Mouse (Mus musculus) bone marrow macrophage, adult 2 months (primary cell): ENCODE measurements around the gene Kcnmb1. TPM values are rescaled to one million over a fixed set of nuclear protein-coding genes. Genes with fewer than 3 reads are reported as not detected.
A peak's percentile ranks its signal among the peaks of the same experiment; 100 is the strongest.

Experiments used
- H3K27ac ChIP-seq: 2 replicates; pipeline ENCODE4 v1.5.1; 2012; ENCODE audit warnings: low read depth, low read length; ENCODE audit not compliant: insufficient read depth
- H3K4me1 ChIP-seq: 2 replicates; pipeline ENCODE4 v1.6.1; 2012; ENCODE audit warnings: low read length; ENCODE audit not compliant: control insufficient read depth, insufficient read depth
- H3K4me3 ChIP-seq: 2 replicates; pipeline ENCODE4 v1.5.1; 2012; ENCODE audit warnings: mild to moderate bottlenecking, low read length, moderate library complexity; ENCODE audit not compliant: insufficient read depth
- CTCF ChIP-seq: IDR thresholded peaks from 2 replicates; pipeline ENCODE4 v1.5.1; 2012; ENCODE audit warnings: low read depth, mild to moderate bottlenecking, low read length, moderate library complexity
- POLR2A ChIP-seq: IDR thresholded peaks from 2 replicates; pipeline ENCODE4 v1.6.1; 2012; ENCODE audit warnings: mild to moderate bottlenecking, low read depth, low read length, borderline replicate concordance
- polyA plus RNA-seq: library from polyadenylated mRNA; stranded (reverse); fragments of >200 nt; gene quantifications from 2 replicates; pipeline ENCODE4 v1.2.4, GENCODE M21; 2012; ENCODE audit not compliant: missing spikeins, insufficient read depth, insufficient read length

Kcnmb1 gene
- polyA plus RNA-seq, 1 experiment: not detected

- Histone ChIP-seq H3K27ac (no peak overlapping the region), H3K4me3 (no peak overlapping the region), H3K4me1 (peaks cover 7% of the 10 kb centered on the region)
- TF ChIP-seq CTCF (no peak), POLR2A (no peak)
Measured at GRCm38 (mm10) chr11:33927321-33927720, 35.5 kb upstream of the Kcnmb1 start.

DNA sequence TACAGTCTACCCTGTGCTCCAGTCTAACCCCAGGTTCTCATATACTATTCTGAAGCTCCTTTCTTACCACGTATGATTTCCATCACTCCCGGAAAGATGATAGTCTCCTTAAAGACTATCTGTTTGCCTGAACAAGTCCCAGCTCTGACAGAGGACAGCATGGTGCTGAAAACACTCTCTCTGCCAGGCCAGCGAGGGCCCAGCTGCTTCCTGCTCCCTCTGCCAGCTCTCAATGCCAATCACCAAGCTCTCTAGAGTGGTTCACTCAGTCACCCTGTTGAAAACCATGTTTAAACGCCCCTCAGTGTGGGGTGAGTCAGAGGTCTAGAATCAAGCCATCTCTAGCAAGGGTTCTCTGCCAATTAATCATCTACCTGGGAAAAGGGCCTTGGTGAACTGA lies 35.0 kb upstream of the Kcnmb1 start:
- TF ChIP-seq CTCF (no peak), POLR2A (no peak)
- Histone ChIP-seq H3K27ac (no peak overlapping the region), H3K4me3 (no peak overlapping the region), H3K4me1 (peaks cover 10% of the 10 kb centered on the region)

- Histone ChIP-seq H3K27ac (no peak overlapping the region), H3K4me1 (peaks cover 12% of the 10 kb centered on the region), H3K4me3 (no peak overlapping the region)
- TF ChIP-seq POLR2A: no peak
- TF ChIP-seq CTCF: no peak
Measured at GRCm38 (mm10) chr11:33928658-33929057, 34.2 kb upstream of the Kcnmb1 start.

DNA sequence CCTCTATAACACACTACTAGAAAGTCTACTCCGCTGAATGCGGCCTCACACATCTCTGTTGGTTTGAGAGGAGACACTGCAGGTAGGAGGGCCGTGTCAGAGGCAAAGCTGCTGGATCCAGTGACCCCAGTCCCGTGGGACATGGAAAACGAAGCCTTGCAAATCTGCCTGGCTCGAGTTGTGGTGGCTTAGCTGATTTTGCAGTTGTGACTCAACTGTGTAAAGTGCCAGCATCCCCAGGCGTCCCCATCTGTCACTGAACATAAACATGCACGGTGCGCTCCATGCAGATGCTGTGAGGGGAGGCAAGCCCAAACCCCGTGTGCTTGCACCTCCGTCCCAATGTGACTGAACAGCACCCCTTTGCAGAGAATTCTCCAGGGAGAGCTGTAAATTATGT lies 33.4 kb upstream of the Kcnmb1 start:
- H3K4me3 ChIP-seq: no peak overlapping the region
- H3K4me1 ChIP-seq: peaks cover 12% of the 10 kb centered on the region
- no peak for TF ChIP-seq POLR2A
- no peak for TF ChIP-seq CTCF
- no peak overlapping the region for H3K27ac ChIP-seq

DNA sequence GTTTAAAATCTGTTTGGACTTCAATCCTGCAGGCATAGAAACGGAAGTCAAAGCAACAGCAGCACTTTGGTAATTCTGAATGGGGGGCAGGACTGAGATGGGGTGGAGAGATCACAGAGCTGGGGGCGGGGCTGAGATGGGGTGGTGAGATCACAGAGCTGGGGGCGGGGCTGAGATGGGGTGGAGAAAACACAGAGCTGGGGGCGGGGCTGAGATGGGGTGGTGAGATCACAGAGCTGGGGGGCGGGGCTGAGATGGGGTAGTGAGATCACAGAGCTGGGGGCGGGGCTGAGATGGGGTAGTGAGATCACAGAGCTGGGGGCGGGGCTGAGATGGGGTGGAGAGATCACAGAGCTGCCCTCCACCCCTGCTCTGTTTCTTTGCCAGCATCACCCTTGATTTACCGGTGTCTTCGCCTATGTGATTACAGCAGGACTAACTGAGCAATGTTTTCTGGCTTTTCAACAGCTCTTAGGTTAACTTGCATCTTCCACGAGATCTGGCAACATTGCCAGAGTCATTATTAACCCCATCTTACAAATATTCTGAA lies 30.9 kb upstream of the Kcnmb1 start:
- Histone ChIP-seq H3K27ac (peak overlapping the region; percentile 74), H3K4me1 (peaks cover 12% of the 10 kb centered on the region), H3K4me3 (peak overlapping the region; percentile 39)
- TF ChIP-seq CTCF: no peak
- no peak for TF ChIP-seq POLR2A

DNA sequence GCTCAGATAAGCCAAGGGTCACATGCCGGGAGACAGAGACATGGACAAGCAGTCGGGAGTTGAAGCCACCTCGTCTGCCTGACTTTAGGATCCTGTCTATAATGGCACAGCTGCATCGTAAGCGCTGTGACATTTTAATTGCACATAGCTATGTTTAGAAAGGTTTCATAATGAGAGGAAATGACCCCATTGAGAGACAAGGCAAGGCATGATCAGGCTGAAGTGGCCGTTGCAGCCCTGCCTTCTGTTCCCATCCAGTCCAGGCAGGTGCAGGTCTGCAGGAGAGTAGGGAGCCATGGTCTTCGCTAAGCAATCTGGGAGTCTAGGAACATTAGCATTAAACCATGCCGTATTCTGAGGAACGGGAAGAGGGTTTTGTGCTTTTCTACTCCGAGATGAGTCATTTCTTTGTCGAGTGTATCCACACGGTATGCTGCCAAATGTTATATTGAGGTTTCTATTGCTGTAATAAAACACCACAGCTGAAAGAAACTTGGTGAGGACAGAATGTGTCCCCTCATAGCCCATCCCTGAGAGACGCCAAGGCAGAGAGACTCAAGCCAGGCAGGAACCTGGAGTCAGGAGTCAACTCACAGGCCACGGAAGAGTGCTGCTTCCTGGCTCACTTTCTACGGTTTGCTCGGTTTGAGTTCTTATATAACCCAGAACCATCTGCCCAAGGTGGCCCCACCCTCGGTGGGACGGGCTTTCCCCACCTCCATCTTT lies 30.3 kb upstream of the Kcnmb1 start:
- Histone ChIP-seq H3K4me1 (peaks cover 12% of the 10 kb centered on the region), H3K27ac (peak overlapping the region; percentile 74)
- TF ChIP-seq CTCF: no peak
- TF ChIP-seq POLR2A: no peak

DNA sequence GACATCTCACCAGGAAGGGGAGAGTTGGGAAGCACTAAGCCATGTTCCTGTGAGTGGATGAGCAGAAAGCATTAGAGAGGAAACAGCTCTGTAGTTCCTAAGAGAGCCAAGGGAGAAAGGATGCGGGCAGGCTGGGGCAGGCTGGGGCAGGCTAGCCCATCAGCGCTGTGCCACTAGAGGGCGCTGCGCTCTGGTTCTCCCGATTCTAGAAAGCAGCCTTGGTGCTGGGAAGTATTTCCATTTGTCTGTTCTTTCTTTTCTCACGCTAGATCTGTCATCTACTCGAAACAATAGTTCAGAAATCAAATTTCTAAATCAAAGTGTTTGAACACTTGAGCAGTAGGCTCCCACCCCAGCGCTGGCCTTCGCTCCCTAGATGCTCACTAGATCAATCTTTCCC lies 28.5 kb upstream of the Kcnmb1 start:
- Histone ChIP-seq H3K4me3 (no peak overlapping the region), H3K4me1 (peaks cover 12% of the 10 kb centered on the region), H3K27ac (no peak overlapping the region)
- TF ChIP-seq CTCF (peak; percentile 35; the same call in 1 of the 2 replicates), POLR2A (no peak)

More for the DNA sequence above, 30.3 kb upstream of the Kcnmb1 start:
- H3K4me3 ChIP-seq: peak overlapping the region; percentile 39

- no peak for TF ChIP-seq POLR2A
- no peak for TF ChIP-seq CTCF
- no peak overlapping the region for H3K27ac ChIP-seq
- no peak overlapping the region for H3K4me3 ChIP-seq
- H3K4me1 ChIP-seq: peaks cover 4% of the 10 kb centered on the region
Measured at GRCm38 (mm10) chr11:33937641-33938040, 25.2 kb upstream of the Kcnmb1 start.

GRCm38 (mm10) chr11:33938561-33939274 lies 24.1 kb upstream of the Kcnmb1 start:
- TF ChIP-seq CTCF: no peak
- TF ChIP-seq POLR2A: no peak
- no peak overlapping the region for H3K27ac ChIP-seq
- H3K4me3 ChIP-seq: no peak overlapping the region
- no peaks in the 10 kb centered on the region for H3K4me1 ChIP-seq
